Mouse (Mus musculus) gastrocnemius, postnatal 36 days (tissue): Measurements from ENCODE around the gene Lrmda. TPM values are rescaled to one million over a fixed set of nuclear protein-coding genes. Genes with fewer than 3 reads are reported as not detected.
A peak's percentile ranks its signal among the peaks of the same experiment; 100 is the strongest.

Source experiments
- DNase-seq, 2 experiments: peaks; one replicate each; pipeline ENCODE4 v3.0.0; 2022
- intact Hi-C: fragments of 180-260 bp; cut with DNase I; formaldehyde crosslinking; loops from one replicate; pipeline ENCODE4 v1.15.1; 2025
- total RNA-seq, 2 experiments: library from RNA; stranded (reverse); gene quantifications; 2 replicates each; pipeline ENCODE4 v1.2.3; 2021

Gene Lrmda
- total RNA-seq, 2 experiments from 2014 or later: 1.7 to 2.8 TPM

- DNase-seq: no peak
- intact Hi-C loops: no loop called here
Observed at GRCm38 (mm10) chr14:22284823-22285517, 265.5 kb downstream of the Lrmda start.

GRCm38 (mm10) chr14:22285826-22286225 lies 266.3 kb downstream of the Lrmda start:
- no peak for DNase-seq
- intact Hi-C loops: no loop called here

GRCm38 (mm10) chr14:22288179-22288578 lies 268.7 kb downstream of the Lrmda start:
- no peak for DNase-seq
- intact Hi-C loops: no loop called here

GRCm38 (mm10) chr14:22289380-22289922 lies 269.9 kb downstream of the Lrmda start:
- no peak for DNase-seq
- intact Hi-C loops: no loop called here

- intact Hi-C loops: no loop called here
- no peak for DNase-seq
Observed at GRCm38 (mm10) chr14:22294371-22294770, 274.9 kb downstream of the Lrmda start.

GRCm38 (mm10) chr14:22296655-22297239 lies 277.2 kb downstream of the Lrmda start:
- DNase-seq: no peak
- intact Hi-C loops: no loop called here

GRCm38 (mm10) chr14:22306759-22307158 lies 287.2 kb downstream of the Lrmda start:
- no peak for DNase-seq
- intact Hi-C loops: no loop called here

- DNase-seq: no peak
- intact Hi-C loops: no loop called here
Observed at GRCm38 (mm10) chr14:22308059-22308458, 288.5 kb downstream of the Lrmda start.

- DNase-seq: no peak
- intact Hi-C loops: no loop called here
Observed at GRCm38 (mm10) chr14:22323058-22323457, 303.5 kb downstream of the Lrmda start.

- intact Hi-C loops: no loop called here
- peak in 1 of 2 experiments; percentile 5 for DNase-seq
Observed at GRCm38 (mm10) chr14:22323530-22324292, 304.2 kb downstream of the Lrmda start.

GRCm38 (mm10) chr14:22326218-22326964 lies 306.9 kb downstream of the Lrmda start:
- intact Hi-C loops: no loop called here
- DNase-seq: no peak

GRCm38 (mm10) chr14:22329191-22329590 lies 309.7 kb downstream of the Lrmda start:
- intact Hi-C loops: no loop called here
- DNase-seq: no peak

GRCm38 (mm10) chr14:22335101-22335820 lies 315.7 kb downstream of the Lrmda start:
- intact Hi-C loops: no loop called here
- no peak for DNase-seq

- intact Hi-C loops: no loop called here
Observed at GRCm38 (mm10) chr14:22339176-22339575, 319.7 kb downstream of the Lrmda start.

GRCm38 (mm10) chr14:22343357-22343756 lies 323.8 kb downstream of the Lrmda start:
- intact Hi-C loops: no loop called here
- DNase-seq: no peak

More at GRCm38 (mm10) chr14:22339176-22339575, 319.7 kb downstream of the Lrmda start:
- no peak for DNase-seq

GRCm38 (mm10) chr14:22345248-22345647 lies 325.7 kb downstream of the Lrmda start:
- no peak for DNase-seq
- intact Hi-C loops: no loop called here

GRCm38 (mm10) chr14:22353626-22354025 lies 334.1 kb downstream of the Lrmda start:
- intact Hi-C loops: no loop called here
- DNase-seq: no peak

- no peak for DNase-seq
- intact Hi-C loops: no loop called here
Observed at GRCm38 (mm10) chr14:22354769-22355574, 335.5 kb downstream of the Lrmda start.

GRCm38 (mm10) chr14:22357991-22358503 lies 338.5 kb downstream of the Lrmda start:
- no peak for DNase-seq
- intact Hi-C loops: no loop called here
